Mouse (Mus musculus) cerebellum, adult 2 months (tissue): ENCODE results near the gene Adcy10.

Experiments used
- CTCF ChIP-seq: fragments of 200-500 bp; IDR thresholded peaks from 2 replicates; pipeline ENCODE4 v1.5.1; 2011; ENCODE audit warnings: low read depth, mild to moderate bottlenecking, control low read depth, low read length, moderate library complexity, borderline replicate concordance; ENCODE audit not compliant: insufficient read depth
- POLR2A ChIP-seq: fragments of 200-500 bp; IDR thresholded peaks from 2 replicates; pipeline ENCODE4 v1.6.1; 2011; ENCODE audit warnings: low read length, control low read depth, borderline replicate concordance; ENCODE audit not compliant: insufficient read depth

GRCm38 (mm10) chr1:165537241-165537807 lies 52.3 kb downstream of the Adcy10 start:
- TF ChIP-seq POLR2A (no peak), CTCF (no peak)
